Mouse (Mus musculus): Measurements from ENCODE around the gene Aldh18a1. TPM values are rescaled to one million over a fixed set of nuclear protein-coding genes. Genes with fewer than 3 reads are reported as not detected.

The Aldh18a1 gene
- total and polyA plus RNA-seq, 3 experiments: 101 to 193 (median 120) TPM

DNA sequence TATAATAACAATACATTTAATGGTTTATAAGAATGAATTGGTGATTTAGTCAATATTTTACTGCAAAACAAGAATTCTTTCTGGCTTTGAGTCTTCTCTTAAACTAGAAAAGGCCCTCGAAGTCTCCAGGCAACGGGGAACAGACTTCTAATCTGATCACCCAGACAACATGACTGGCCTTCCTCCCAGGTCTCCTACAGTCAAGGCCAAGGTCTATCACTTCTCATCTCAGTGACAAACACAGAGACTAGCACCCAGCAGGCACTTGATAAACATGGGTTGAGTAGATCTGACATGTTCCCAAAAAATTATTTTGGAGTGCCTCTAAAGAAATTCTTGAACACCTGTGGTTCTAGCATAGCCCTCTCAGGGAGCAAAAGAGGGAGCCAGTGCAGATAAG lies 57.9 kb downstream of the Aldh18a1 start:
- Histone ChIP-seq H3K79me2 (replicated peaks; ENCODE audit: control insufficient read depth, extremely low read depth, insufficient read depth, poor library complexity, severe bottlenecking) (no peaks in the 10 kb centered on the region), H3K4me3 (replicated peaks in 1 of 3; ENCODE audit: low read depth in 2 of 3, low read length in 2 of 3, poor library complexity in 1 of 3) (no peak overlapping the region), H3K36me3 (replicated peaks in 1 of 2; ENCODE audit: control insufficient read depth in 1 of 2, insufficient read depth in 1 of 2, low read length in 1 of 2) (no peaks in the 10 kb centered on the region), H3K9ac (ENCODE audit: insufficient read depth, low read depth) (no peak overlapping the region), H3K4me2 (ENCODE audit: insufficient read depth, low read depth, poor library complexity, severe bottlenecking) (no peak overlapping the region), H3K27me3 (replicated peaks) (no peaks in the 10 kb centered on the region), H3K4me1 (ENCODE audit: control insufficient read depth in 1 of 2, insufficient read depth in 2 of 2) (no peaks in the 10 kb centered on the region), H3K9me3 (replicated peaks; ENCODE audit: low read length) (no peaks in the 10 kb centered on the region), H3K27ac (ENCODE audit: insufficient read depth, low read depth) (no peak overlapping the region)
- dilution Hi-C loops (cut with MboI; ENCODE audit: extremely low pct_ligation_motif_present, extremely low pct_unique_long_range_greater_than_20kb, low sequenced_read_pairs): loop anchor here (25.0 kb wide), 1 partner anchor 143 kb away; no protein-coding TSS in a partner anchor
- no peak for DNase-seq (ENCODE audit: extremely low read depth)
- in situ Hi-C loops (cut with MboI; ENCODE audit: low pct_ligation_motif_present, low pct_unique_long_range_greater_than_20kb, low sequenced_read_pairs): no loop called here
- no peak for TF ChIP-seq NRF1 (IDR thresholded peaks at IDR 0.05; ENCODE audit: low read depth, low read length)
- no peak for TF ChIP-seq ETS1 (conservative IDR thresholded peaks at IDR 0.05; ENCODE audit: low read depth, low read length)
- TF ChIP-seq MAX (IDR thresholded peaks at IDR 0.05; ENCODE audit: low read length): no peak
- TF ChIP-seq MYC (IDR thresholded peaks at IDR 0.05; ENCODE audit: low read depth, low read length): no peak
- TF ChIP-seq NELFE (IDR thresholded peaks at IDR 0.05; ENCODE audit: low read depth, low read length): no peak
- no peak for TF ChIP-seq RCOR1 (conservative IDR thresholded peaks at IDR 0.05; ENCODE audit: low read depth, low read length)
- TF ChIP-seq SIN3A (IDR thresholded peaks at IDR 0.05; ENCODE audit: low read length): no peak
- no peak for TF ChIP-seq TBP (conservative IDR thresholded peaks at IDR 0.05; ENCODE audit: low read depth, low read length)
- TF ChIP-seq CHD1 (IDR thresholded peaks at IDR 0.05; ENCODE audit: low read depth, low read length): no peak

DNA sequence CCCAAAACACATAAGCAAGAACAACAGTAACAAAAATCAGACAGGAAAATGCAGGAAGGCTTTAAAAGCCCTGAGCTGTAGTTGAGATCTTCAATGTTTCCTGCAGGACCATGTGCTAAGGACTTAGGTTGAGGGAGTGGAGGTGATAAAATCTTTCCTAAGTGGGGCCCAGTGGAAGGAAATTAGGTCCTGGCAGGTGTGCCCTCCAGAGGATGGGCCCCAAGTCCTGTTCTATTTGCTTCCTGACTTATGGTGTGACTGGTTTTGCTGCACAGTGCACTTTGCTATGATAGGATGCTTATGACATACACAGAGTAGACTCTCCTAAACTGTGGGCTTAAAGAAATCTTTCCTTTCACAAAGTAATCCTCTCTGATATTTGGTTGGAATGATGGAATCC lies 60.0 kb downstream of the Aldh18a1 start:
- H3K4me3 ChIP-seq (replicated peaks in 1 of 3; ENCODE audit: low read depth in 2 of 3, low read length in 2 of 3, poor library complexity in 1 of 3): no peak overlapping the region
- H3K9ac ChIP-seq (ENCODE audit: insufficient read depth, low read depth): no peak overlapping the region
- H3K9me3 ChIP-seq (replicated peaks; ENCODE audit: low read length): no peaks in the 10 kb centered on the region
- no peaks in the 10 kb centered on the region for H3K4me1 ChIP-seq (ENCODE audit: control insufficient read depth in 1 of 2, insufficient read depth in 2 of 2)
- H3K27me3 ChIP-seq (replicated peaks): no peaks in the 10 kb centered on the region
- in situ Hi-C loops (cut with MboI; ENCODE audit: low pct_ligation_motif_present, low pct_unique_long_range_greater_than_20kb, low sequenced_read_pairs) (no loop called here), dilution Hi-C loops (cut with MboI; ENCODE audit: extremely low pct_ligation_motif_present, extremely low pct_unique_long_range_greater_than_20kb, low sequenced_read_pairs) (loop anchor here (25.0 kb wide), 1 partner anchor 141 kb away; no protein-coding TSS in a partner anchor)
- no peaks in the 10 kb centered on the region for H3K79me2 ChIP-seq (replicated peaks; ENCODE audit: control insufficient read depth, extremely low read depth, insufficient read depth, poor library complexity, severe bottlenecking)
- no peak overlapping the region for H3K4me2 ChIP-seq (ENCODE audit: insufficient read depth, low read depth, poor library complexity, severe bottlenecking)
- TF ChIP-seq POLR2AphosphoS2 (IDR thresholded peaks at IDR 0.05; ENCODE audit: low read depth, low read length): no peak
- no peak overlapping the region for H3K27ac ChIP-seq (ENCODE audit: insufficient read depth, low read depth)
- no peaks in the 10 kb centered on the region for H3K36me3 ChIP-seq (replicated peaks in 1 of 2; ENCODE audit: control insufficient read depth in 1 of 2, insufficient read depth in 1 of 2, low read length in 1 of 2)
- no peak for DNase-seq (ENCODE audit: extremely low read depth)

- Histone ChIP-seq H3K79me2 (replicated peaks; ENCODE audit: control insufficient read depth, extremely low read depth, insufficient read depth, poor library complexity, severe bottlenecking) (no peaks in the 10 kb centered on the region), H3K36me3 (replicated peaks in 1 of 2; ENCODE audit: control insufficient read depth in 1 of 2, insufficient read depth in 1 of 2, low read length in 1 of 2) (no peaks in the 10 kb centered on the region), H3K9ac (ENCODE audit: insufficient read depth, low read depth) (no peak overlapping the region), H3K4me2 (ENCODE audit: insufficient read depth, low read depth, poor library complexity, severe bottlenecking) (no peak overlapping the region), H3K4me3 (replicated peaks in 1 of 3; ENCODE audit: low read depth in 2 of 3, low read length in 2 of 3, poor library complexity in 1 of 3) (no peak overlapping the region), H3K27ac (ENCODE audit: insufficient read depth, low read depth) (no peak overlapping the region), H3K27me3 (replicated peaks) (no peaks in the 10 kb centered on the region), H3K4me1 (ENCODE audit: control insufficient read depth in 1 of 2, insufficient read depth in 2 of 2) (no peaks in the 10 kb centered on the region), H3K9me3 (replicated peaks; ENCODE audit: low read length) (no peaks in the 10 kb centered on the region)
- TF ChIP-seq ZC3H11A (IDR thresholded peaks at IDR 0.05; ENCODE audit: low read depth, low read length): no peak
- no peak for TF ChIP-seq MAX (IDR thresholded peaks at IDR 0.05; ENCODE audit: low read length)
- TF ChIP-seq ZKSCAN1 (IDR thresholded peaks at IDR 0.05; ENCODE audit: borderline replicate concordance, low read depth, low read length): no peak
- no peak for TF ChIP-seq HCFC1 (IDR thresholded peaks at IDR 0.05; ENCODE audit: low read depth, low read length)
- TF ChIP-seq USF1 (IDR thresholded peaks at IDR 0.05; ENCODE audit: low read depth, low read length): no peak
- TF ChIP-seq ELF1 (IDR thresholded peaks at IDR 0.05; ENCODE audit: low read depth, low read length): no peak
- TF ChIP-seq ETS1 (conservative IDR thresholded peaks at IDR 0.05; ENCODE audit: low read depth, low read length): no peak
- TF ChIP-seq USF2 (conservative IDR thresholded peaks at IDR 0.05; ENCODE audit: low read depth, low read length): no peak
- no peak for TF ChIP-seq MAFK (IDR thresholded peaks at IDR 0.05; ENCODE audit: insufficient replicate concordance, low read length)
- no peak for TF ChIP-seq ZMIZ1 (IDR thresholded peaks at IDR 0.05; ENCODE audit: low read depth, low read length)
- TF ChIP-seq RAD21 (IDR thresholded peaks at IDR 0.05; ENCODE audit: low read depth, low read length): no peak
- dilution Hi-C loops (cut with MboI; ENCODE audit: extremely low pct_ligation_motif_present, extremely low pct_unique_long_range_greater_than_20kb, low sequenced_read_pairs) (loop anchor here (25.0 kb wide), 1 partner anchor 139 kb away; no protein-coding TSS in a partner anchor), in situ Hi-C loops (cut with MboI; ENCODE audit: low pct_ligation_motif_present, low pct_unique_long_range_greater_than_20kb, low sequenced_read_pairs) (no loop called here)
- no peak for DNase-seq (ENCODE audit: extremely low read depth)
Observed at GRCm38 (mm10) chr19:40526367-40527014, 61.8 kb downstream of the Aldh18a1 start.

All from CH12.LX (cell line).